Mouse (Mus musculus) brain, embryonic 14.5 days (tissue): Measurements from ENCODE around the gene Rfxap. TPM values are rescaled to one million over a fixed set of nuclear protein-coding genes. Genes with fewer than 3 reads are reported as not detected.
"Not testable (repeated sequence)": the region's sequence is repeated elsewhere in the genome, so short reads cannot be mapped to it uniquely, and the experiment has no call there.

Source experiments
- DNase-seq: peaks from one replicate; pipeline ENCODE4 v3.0.0-alpha.2; 2011; ENCODE audit warnings: low read depth
- CTCF ChIP-seq: fragments of 200-500 bp; IDR thresholded peaks from 2 replicates; pipeline ENCODE4 v1.5.1; 2012; ENCODE audit warnings: inconsistent platforms, mild to moderate bottlenecking, moderate library complexity, borderline replicate concordance; ENCODE audit not compliant: insufficient read depth, insufficient read length; ENCODE audit errors: extremely low read depth
- POLR2A ChIP-seq: fragments of 200-500 bp; IDR thresholded peaks from 2 replicates; pipeline ENCODE4 v1.6.1; 2012; ENCODE audit warnings: mild to moderate bottlenecking, inconsistent platforms, borderline replicate concordance; ENCODE audit not compliant: poor library complexity, insufficient read depth, insufficient read length, severe bottlenecking; ENCODE audit errors: extremely low read depth
- polyA plus RNA-seq: library from polyadenylated mRNA; depleted of rRNA; stranded (reverse); fragments of >200 nt; gene quantifications from 2 replicates; pipeline ENCODE4 v1.2.3, GENCODE M21; 2012

Gene Rfxap
- polyA plus RNA-seq, 1 experiment, result 53.5 TPM

- no peak for DNase-seq
- peak; percentile 36; the same call in 1 of the 2 replicates for TF ChIP-seq CTCF
- TF ChIP-seq POLR2A, result no peak
These were observed 13.8 kb downstream of the Rfxap start for GRCm38 (mm10) chr3:54793762-54794161.

DNA sequence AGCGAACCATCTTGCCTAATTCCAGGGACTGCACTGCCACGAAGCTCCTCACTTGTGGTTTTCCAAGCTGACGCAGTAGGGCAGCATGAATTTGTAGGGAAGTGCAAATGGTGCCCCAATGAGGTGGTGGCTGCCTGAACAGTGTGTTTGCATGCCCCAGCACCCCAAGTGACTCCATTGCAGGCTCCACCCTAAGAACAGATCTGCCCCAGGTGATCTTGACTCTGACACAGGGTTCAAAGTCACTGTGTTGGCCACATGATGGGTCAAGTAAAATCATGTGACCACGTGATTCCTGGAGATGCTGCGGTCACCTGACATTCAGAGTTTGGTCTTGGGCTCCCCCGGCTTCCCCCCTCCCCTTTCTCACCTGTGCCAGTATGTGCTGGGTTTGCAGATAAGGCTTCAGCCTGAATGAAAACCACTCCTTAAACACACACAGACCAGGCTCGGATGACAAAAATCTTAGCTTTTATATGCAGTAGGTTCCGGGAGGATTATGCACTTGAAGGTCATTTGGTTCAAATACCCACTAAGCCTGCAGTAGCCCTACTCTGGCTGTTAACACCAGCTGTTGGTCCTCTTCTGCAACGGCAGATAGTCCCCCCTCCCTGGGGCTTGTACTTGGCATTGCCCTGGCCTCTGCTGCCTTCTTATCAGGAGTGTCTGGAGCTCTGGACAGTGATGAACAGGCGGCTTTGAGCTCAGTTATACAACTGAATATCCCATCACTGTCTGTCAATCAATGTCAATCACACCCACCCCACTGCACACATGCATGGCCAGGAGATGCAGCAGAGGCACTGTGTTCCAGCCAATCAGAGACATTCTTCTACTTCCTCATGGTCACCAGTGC is 15.5 kb downstream of the Rfxap start:
- TF ChIP-seq POLR2A, result no peak
- DNase-seq, result no peak

GRCm38 (mm10) chr3:54790601-54791000 is 17.0 kb downstream of the Rfxap start:
- TF ChIP-seq CTCF, result no peak
- no peak for TF ChIP-seq POLR2A
- no peak for DNase-seq

DNA sequence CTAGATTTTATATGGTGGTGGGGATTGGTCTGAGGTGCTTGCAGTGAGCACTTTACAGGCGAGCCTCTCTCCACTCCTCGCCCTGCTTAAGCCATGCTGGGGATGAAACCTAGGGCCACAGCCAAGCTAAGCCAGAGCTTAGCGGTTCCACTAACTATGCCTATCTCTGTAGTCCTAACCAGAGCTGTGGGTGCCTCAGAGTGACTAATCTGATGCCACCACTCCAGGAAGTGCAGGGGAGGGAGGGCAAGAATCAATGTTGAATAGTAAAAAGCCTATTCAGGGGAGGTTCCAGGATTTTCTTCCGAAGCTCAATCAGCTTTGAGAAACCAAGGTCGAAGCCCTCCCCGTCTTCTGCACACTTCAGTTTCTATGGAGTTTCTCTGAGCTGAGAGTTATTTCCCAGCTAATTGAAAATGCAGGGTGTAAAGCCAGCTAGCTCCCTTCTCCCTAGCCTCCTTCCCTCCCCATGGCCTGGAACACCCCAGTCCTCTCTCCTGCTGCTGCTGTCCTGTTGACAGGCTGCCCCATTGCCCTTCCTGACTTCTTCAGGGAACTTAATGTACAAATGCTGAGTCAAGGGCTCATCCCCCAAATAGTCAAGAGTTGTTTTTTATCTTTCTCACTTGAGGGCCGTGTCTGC is 31.5 kb downstream of the Rfxap start:
- no peak for DNase-seq
- TF ChIP-seq CTCF (no peak), POLR2A (no peak)

DNA sequence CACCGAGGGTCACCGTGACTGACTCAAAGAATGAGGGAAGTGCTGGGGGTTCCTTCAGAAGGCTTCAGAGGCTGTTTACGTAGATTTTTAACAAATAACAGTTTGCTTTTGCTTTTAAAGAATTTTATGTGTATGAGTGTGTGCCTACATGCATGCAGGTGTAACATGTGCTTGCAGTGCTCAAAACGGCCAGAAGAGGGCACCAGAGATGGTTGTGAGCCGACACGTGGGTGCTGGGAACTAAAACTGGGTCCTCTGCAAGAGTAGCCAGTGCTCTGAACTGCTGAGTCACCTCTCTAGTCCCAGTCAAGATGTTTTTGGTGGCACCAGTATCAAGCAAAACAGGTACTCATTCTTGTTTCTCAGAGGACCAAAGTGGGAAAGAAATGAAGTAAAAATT is 34.0 kb downstream of the Rfxap start:
- no peak for DNase-seq
- TF ChIP-seq CTCF (no peak), POLR2A (no peak)

- peak; percentile 7 for DNase-seq
- TF ChIP-seq CTCF (no peak), POLR2A (no peak)
These were observed 38.0 kb downstream of the Rfxap start for GRCm38 (mm10) chr3:54769349-54770275.

DNA sequence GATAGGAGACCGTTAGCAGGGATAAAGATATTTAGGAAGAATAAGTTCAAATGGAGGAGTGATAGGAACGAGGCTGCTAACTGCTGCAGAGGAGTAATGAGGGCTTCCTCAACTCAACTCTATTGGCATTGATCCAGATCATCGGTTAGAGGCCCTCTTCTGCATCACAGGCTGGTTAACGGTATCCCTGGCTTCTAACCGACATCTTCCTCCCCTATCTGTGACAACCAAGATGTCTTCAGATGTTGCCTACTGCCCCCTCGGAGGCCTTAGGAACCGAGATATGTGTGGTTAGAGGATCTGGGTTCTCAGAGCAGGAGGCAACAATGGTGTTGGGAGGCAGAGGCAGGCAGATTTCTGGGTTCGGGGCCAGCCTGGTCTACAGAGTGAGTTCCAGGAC is 39.0 kb downstream of the Rfxap start:
- no peak for TF ChIP-seq CTCF
- TF ChIP-seq POLR2A, result no peak
- no peak for DNase-seq

GRCm38 (mm10) chr3:54766811-54767210 is 40.8 kb downstream of the Rfxap start:
- DNase-seq, result no peak
- TF ChIP-seq CTCF, result no peak
- TF ChIP-seq POLR2A, result no peak

- no peak for DNase-seq
- TF ChIP-seq POLR2A, result no peak
- TF ChIP-seq CTCF, result no peak
These were observed 41.6 kb downstream of the Rfxap start for GRCm38 (mm10) chr3:54766034-54766433.

DNA sequence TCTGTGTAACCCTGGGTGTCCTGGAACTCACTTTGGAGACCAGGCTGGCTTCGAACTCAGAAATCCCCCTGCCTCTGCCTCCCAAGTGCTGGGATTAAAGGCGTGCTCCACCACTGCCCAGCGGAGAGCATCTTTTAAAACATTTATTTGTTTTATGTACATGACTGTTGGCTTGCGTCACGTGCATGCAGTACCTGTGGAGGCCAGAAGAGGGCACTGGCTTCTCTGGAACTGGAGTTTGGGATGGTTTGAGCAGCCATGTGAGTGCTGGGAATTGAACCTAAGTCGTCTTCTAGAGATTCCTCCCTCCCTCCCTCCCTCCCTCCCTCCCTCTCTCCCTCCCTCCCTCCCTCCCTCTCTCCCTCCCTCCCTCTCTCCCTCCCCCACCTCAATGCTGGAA is 42.1 kb downstream of the Rfxap start:
- not testable (repeated sequence) for DNase-seq
- peak; percentile 33; the same call in 1 of the 2 replicates for TF ChIP-seq CTCF

GRCm38 (mm10) chr3:54764418-54764817 is 43.2 kb downstream of the Rfxap start:
- TF ChIP-seq POLR2A (no peak), CTCF (no peak)
- DNase-seq, result peak; percentile 65
